Mouse (Mus musculus) forebrain, embryonic 14.5 days (tissue): Measurements from ENCODE around the gene Adam12. TPM values are rescaled to one million over a fixed set of nuclear protein-coding genes. Genes with fewer than 3 reads are reported as not detected.

Experiments
- ATAC-seq: fragments of 200-750 bp; cut with Nextera tagmentation; 2 replicates; pipeline ENCODE4 v1.8.0; 2017; ENCODE audit warnings: mild to moderate bottlenecking, moderate library complexity
- DNase-seq: peaks from one replicate; pipeline ENCODE4 v3.0.0-alpha.2; 2015; ENCODE audit warnings: low spot score
- H3K27ac ChIP-seq: fragments of 300-500 bp; sonication (generic); 2 replicates; pipeline ENCODE4 v1.5.1; 2014; ENCODE audit warnings: low read depth, mild to moderate bottlenecking, control low read depth, low read length, moderate library complexity
- H3K27me3 ChIP-seq: fragments of 300-500 bp; sonication (generic); replicated peaks from 2 replicates; pipeline ENCODE4 v1.6.1; 2014; ENCODE audit warnings: low read length, control low read depth, mixed read lengths; ENCODE audit not compliant: control insufficient read depth, insufficient read depth
- H3K36me3 ChIP-seq: fragments of 300-500 bp; sonication (generic); 2 replicates; pipeline ENCODE4 v1.6.1; 2014; ENCODE audit warnings: low read length, control low read depth; ENCODE audit not compliant: control insufficient read depth, insufficient read depth
- H3K4me1 ChIP-seq: fragments of 300-500 bp; sonication (generic); 2 replicates; pipeline ENCODE4 v1.6.1; 2014; ENCODE audit warnings: antibody characterized with exemption, low read length, control low read depth; ENCODE audit not compliant: control insufficient read depth, insufficient read depth
- H3K4me2 ChIP-seq: fragments of 300-500 bp; sonication (generic); 2 replicates; pipeline ENCODE4 v1.6.1; 2014; ENCODE audit warnings: mild to moderate bottlenecking, control low read depth, low read length
- H3K4me3 ChIP-seq: fragments of 300-500 bp; sonication (generic); 2 replicates; pipeline ENCODE4 v1.5.1; 2014; ENCODE audit warnings: low read depth, low read length, control low read depth
- H3K9ac ChIP-seq: fragments of 300-500 bp; sonication (generic); 2 replicates; pipeline ENCODE4 v1.6.1; 2014; ENCODE audit warnings: mild to moderate bottlenecking, low read length, control low read depth, moderate library complexity
- H3K9me3 ChIP-seq: fragments of 300-500 bp; sonication (generic); replicated peaks from 2 replicates; pipeline ENCODE4 v1.6.1; 2016; ENCODE audit warnings: low read length, control low read depth, mixed read lengths; ENCODE audit not compliant: control insufficient read depth
- WGBS: fragments of 180-500 bp; shearing (Covaris S2); extraction: QIAGEN DNeasy Blood & Tissue Kit; methylation state at CpG from one replicate; pipeline ENCODE4 v1.1.7; 2014; 5-methylcytosine and 5-hydroxymethylcytosine counted together
- polyA plus RNA-seq: library from polyadenylated mRNA; unstranded; fragments of >200 nt; fragmentation: Nextera tagmentation; extraction: Ambion mirVana; gene quantifications from 2 replicates; pipeline ENCODE4 v1.2.1, GENCODE M21; 2014

Gene Adam12
- polyA plus RNA-seq, 1 experiment from 2014 or later = 1.9 TPM

GRCm38 (mm10) chr7:134071153-134071885 is 160.6 kb downstream of the Adam12 start:
- H3K9me3 ChIP-seq = no peaks in the 10 kb centered on the region
- no peak overlapping the region for H3K27ac ChIP-seq
- no peak overlapping the region for H3K9ac ChIP-seq
- no peak for DNase-seq
- H3K4me2 ChIP-seq = no peak overlapping the region
- no peaks in the 10 kb centered on the region for H3K27me3 ChIP-seq
- H3K4me1 ChIP-seq = no peaks in the 10 kb centered on the region
- WGBS = 90% methylated on average over 11 of the region's 11 CpGs
- H3K4me3 ChIP-seq = no peak overlapping the region
- ATAC-seq = no peak
- H3K36me3 ChIP-seq = no peaks in the 10 kb centered on the region

GRCm38 (mm10) chr7:134062629-134063028 is 169.3 kb downstream of the Adam12 start:
- 86% methylated on average over 4 of the region's 4 CpGs for WGBS
- no peak overlapping the region for H3K9ac ChIP-seq

GRCm38 (mm10) chr7:134052486-134052885 is 179.5 kb downstream of the Adam12 start:
- ATAC-seq (no peak), DNase-seq (no peak)
- H3K9me3 ChIP-seq = no peaks in the 10 kb centered on the region
- no peak overlapping the region for H3K4me3 ChIP-seq
- H3K4me2 ChIP-seq = no peak overlapping the region
- H3K27me3 ChIP-seq = no peaks in the 10 kb centered on the region
- H3K9ac ChIP-seq = no peak overlapping the region
- no peaks in the 10 kb centered on the region for H3K36me3 ChIP-seq
- no peaks in the 10 kb centered on the region for H3K4me1 ChIP-seq
- 68% methylated on average over 2 of the region's 2 CpGs for WGBS
- no peak overlapping the region for H3K27ac ChIP-seq

More at GRCm38 (mm10) chr7:134062629-134063028, 169.3 kb downstream of the Adam12 start:
- no peaks in the 10 kb centered on the region for H3K27me3 ChIP-seq
- no peak overlapping the region for H3K27ac ChIP-seq
- no peak overlapping the region for H3K4me3 ChIP-seq
- no peaks in the 10 kb centered on the region for H3K4me1 ChIP-seq
- DNase-seq (no peak), ATAC-seq (no peak)
- H3K36me3 ChIP-seq = no peaks in the 10 kb centered on the region
- H3K9me3 ChIP-seq = no peaks in the 10 kb centered on the region
- no peak overlapping the region for H3K4me2 ChIP-seq

GRCm38 (mm10) chr7:134050371-134050770 is 181.6 kb downstream of the Adam12 start:
- 74% methylated on average over 1 of the region's 1 CpGs for WGBS
- Histone ChIP-seq H3K9ac (no peak overlapping the region), H3K9me3 (no peaks in the 10 kb centered on the region), H3K27me3 (no peaks in the 10 kb centered on the region), H3K4me3 (no peak overlapping the region), H3K4me1 (no peaks in the 10 kb centered on the region), H3K4me2 (no peak overlapping the region), H3K36me3 (no peaks in the 10 kb centered on the region), H3K27ac (no peak overlapping the region)
- ATAC-seq (no peak), DNase-seq (no peak)

GRCm38 (mm10) chr7:134046376-134046775 is 185.6 kb downstream of the Adam12 start:
- Histone ChIP-seq H3K27me3 (no peaks in the 10 kb centered on the region), H3K9ac (no peak overlapping the region), H3K4me3 (no peak overlapping the region), H3K36me3 (no peaks in the 10 kb centered on the region), H3K4me1 (no peaks in the 10 kb centered on the region), H3K4me2 (no peak overlapping the region), H3K9me3 (no peaks in the 10 kb centered on the region), H3K27ac (no peak overlapping the region)
- 85% methylated on average over 3 of the region's 3 CpGs for WGBS
- no peak for DNase-seq
- no peak for ATAC-seq

GRCm38 (mm10) chr7:134043576-134043975 is 188.4 kb downstream of the Adam12 start:
- Histone ChIP-seq H3K4me1 (no peaks in the 10 kb centered on the region), H3K27ac (no peak overlapping the region), H3K27me3 (no peaks in the 10 kb centered on the region), H3K9me3 (no peaks in the 10 kb centered on the region), H3K36me3 (no peaks in the 10 kb centered on the region), H3K4me3 (no peak overlapping the region), H3K4me2 (no peak overlapping the region), H3K9ac (no peak overlapping the region)
- no peak for ATAC-seq
- DNase-seq = no peak

- H3K27me3 ChIP-seq = no peaks in the 10 kb centered on the region
- no peak overlapping the region for H3K4me2 ChIP-seq
- H3K9me3 ChIP-seq = no peaks in the 10 kb centered on the region
These were observed 189.3 kb downstream of the Adam12 start for GRCm38 (mm10) chr7:134042614-134043013.

GRCm38 (mm10) chr7:134033939-134034338 is 198.0 kb downstream of the Adam12 start:
- no peaks in the 10 kb centered on the region for H3K36me3 ChIP-seq
- no peak overlapping the region for H3K4me2 ChIP-seq
- 64% methylated on average over 2 of the region's 2 CpGs for WGBS
- H3K27me3 ChIP-seq = no peaks in the 10 kb centered on the region
- no peak overlapping the region for H3K9ac ChIP-seq
- H3K4me3 ChIP-seq = no peak overlapping the region
- H3K9me3 ChIP-seq = no peaks in the 10 kb centered on the region
- H3K4me1 ChIP-seq = no peaks in the 10 kb centered on the region; the same call in 1 of the 2 replicates
- ATAC-seq (no peak), DNase-seq (no peak)
- H3K27ac ChIP-seq = no peak overlapping the region

More at GRCm38 (mm10) chr7:134042614-134043013, 189.3 kb downstream of the Adam12 start:
- ATAC-seq (no peak), DNase-seq (no peak)
- no peak overlapping the region for H3K27ac ChIP-seq
- H3K4me1 ChIP-seq = no peaks in the 10 kb centered on the region
- no peak overlapping the region for H3K4me3 ChIP-seq
- no peaks in the 10 kb centered on the region for H3K36me3 ChIP-seq
- H3K9ac ChIP-seq = no peak overlapping the region

- no peak overlapping the region for H3K4me2 ChIP-seq
- H3K9me3 ChIP-seq = no peaks in the 10 kb centered on the region
- peaks cover 3% of the 10 kb centered on the region; the same call in 1 of the 2 replicates for H3K4me1 ChIP-seq
- ATAC-seq = no peak
- 30% methylated on average over 6 of the region's 6 CpGs for WGBS
- no peaks in the 10 kb centered on the region for H3K27me3 ChIP-seq
- H3K36me3 ChIP-seq = no peaks in the 10 kb centered on the region
- H3K4me3 ChIP-seq = no peak overlapping the region
- no peak overlapping the region for H3K9ac ChIP-seq
- no peak for DNase-seq
- H3K27ac ChIP-seq = no peak overlapping the region
These were observed 199.0 kb downstream of the Adam12 start for GRCm38 (mm10) chr7:134032959-134033366.
